Mouse (Mus musculus) CH12.LX (cell line): Measurements from ENCODE around the gene Tmem106a. TPM values are rescaled to one million over a fixed set of nuclear protein-coding genes. Genes with fewer than 3 reads are reported as not detected.

Experiments
- DNase-seq: peaks from one replicate; pipeline ENCODE4 v3.0.0-alpha.2; 2013; ENCODE audit errors: extremely low read depth
- H3K27ac ChIP-seq: 2 replicates; pipeline ENCODE4 v1.5.1; 2012; ENCODE audit warnings: low read depth, mild to moderate bottlenecking, control low read depth, moderate library complexity; ENCODE audit not compliant: insufficient read depth
- H3K27me3 ChIP-seq: replicated peaks from 2 replicates; pipeline ENCODE3; 2012; ENCODE audit warnings: inconsistent platforms
- H3K36me3 ChIP-seq, 2 experiments: replicated peaks in 1 of 2; 2 replicates each; pipeline versions ENCODE3 to v1.6.1; 2012; ENCODE audit warnings: inconsistent platforms in 1 of 2, low read length in 1 of 2, mild to moderate bottlenecking in 1 of 2, mixed read lengths in 1 of 2, moderate library complexity in 1 of 2; ENCODE audit not compliant: control insufficient read depth in 1 of 2, insufficient read depth in 1 of 2
- H3K4me1 ChIP-seq, 2 experiments: 2 replicates each; pipeline ENCODE4 v1.6.1; 2012; ENCODE audit warnings: inconsistent platforms in 1 of 2, moderate library complexity in 1 of 2; ENCODE audit not compliant: insufficient read depth in 2 of 2, control insufficient read depth in 1 of 2
- H3K4me2 ChIP-seq: 2 replicates; pipeline ENCODE4 v1.6.1; 2012; ENCODE audit warnings: low read depth, mild to moderate bottlenecking, control low read depth; ENCODE audit not compliant: poor library complexity, insufficient read depth, severe bottlenecking
- H3K4me3 ChIP-seq, 3 experiments: fragments of 150-350 bp in 1 of 3; sonication (generic) in 1 of 3; replicated peaks in 1 of 3; 2 replicates each; pipeline versions ENCODE3 to v1.5.1; 2011 to 2012; ENCODE audit warnings: low read depth in 2 of 3, low read length in 2 of 3, mild to moderate bottlenecking in 2 of 3, moderate library complexity in 2 of 3, control low read depth in 1 of 3, improper control_type of control experiment in 1 of 3, inconsistent platforms in 1 of 3, mixed read lengths in 1 of 3; ENCODE audit not compliant: poor library complexity in 1 of 3
- H3K79me2 ChIP-seq: replicated peaks from 2 replicates; pipeline ENCODE4 v1.6.1; 2012; ENCODE audit warnings: mild to moderate bottlenecking, moderate library complexity; ENCODE audit not compliant: control insufficient read depth, poor library complexity, insufficient read depth, severe bottlenecking; ENCODE audit errors: extremely low read depth
- H3K9ac ChIP-seq: 2 replicates; pipeline ENCODE4 v1.6.1; 2012; ENCODE audit warnings: low read depth, mild to moderate bottlenecking, control low read depth, moderate library complexity; ENCODE audit not compliant: insufficient read depth
- H3K9me3 ChIP-seq: replicated peaks from 2 replicates; pipeline ENCODE3; 2012; ENCODE audit warnings: low read length, inconsistent platforms, mixed read lengths
- BHLHE40 ChIP-seq: IDR thresholded peaks from 2 replicates; pipeline ENCODE4 v1.6.1; 2011; ENCODE audit warnings: mild to moderate bottlenecking, low read depth, low read length, improper control_type of control experiment
- CHD2 ChIP-seq: IDR thresholded peaks from 2 replicates; pipeline ENCODE4 v1.6.1; 2011; ENCODE audit warnings: low read length, improper control_type of control experiment
- CTCF ChIP-seq, 2 experiments: IDR thresholded peaks in 1 of 2; conservative IDR thresholded peaks in 1 of 2; 2 replicates each; pipeline ENCODE4 v1.5.1; 2011 to 2012; ENCODE audit warnings: low read depth in 2 of 2, low read length in 2 of 2, improper control_type of control experiment in 1 of 2, inconsistent platforms in 1 of 2, mild to moderate bottlenecking in 1 of 2, moderate library complexity in 1 of 2
- ELF1 ChIP-seq: IDR thresholded peaks from 2 replicates; pipeline ENCODE4 v1.6.1; 2014; ENCODE audit warnings: low read depth, mild to moderate bottlenecking, inconsistent platforms, low read length, improper control_type of control experiment
- EP300 ChIP-seq: IDR thresholded peaks from 2 replicates; pipeline ENCODE4 v1.6.1; 2011; ENCODE audit warnings: low read length, improper control_type of control experiment
- GABPA ChIP-seq: IDR thresholded peaks from 2 replicates; pipeline ENCODE4 v1.6.1; 2012; ENCODE audit warnings: low read depth, low read length, improper control_type of control experiment, inconsistent platforms; ENCODE audit not compliant: insufficient replicate concordance
- HCFC1 ChIP-seq: IDR thresholded peaks from 2 replicates; pipeline ENCODE4 v1.6.1; 2012; ENCODE audit warnings: low read depth, mild to moderate bottlenecking, inconsistent platforms, low read length, improper control_type of control experiment
- KAT2A ChIP-seq: IDR thresholded peaks from 2 replicates; pipeline ENCODE4 v1.6.1; 2012; ENCODE audit warnings: low read length, improper control_type of control experiment, inconsistent platforms; ENCODE audit not compliant: insufficient replicate concordance
- MAFK ChIP-seq: IDR thresholded peaks from 2 replicates; pipeline ENCODE4 v1.6.1; 2011; ENCODE audit warnings: low read length, improper control_type of control experiment; ENCODE audit not compliant: insufficient replicate concordance
- MAX ChIP-seq: IDR thresholded peaks from 2 replicates; pipeline ENCODE4 v1.6.1; 2011; ENCODE audit warnings: low read length, improper control_type of control experiment
- MAZ ChIP-seq: IDR thresholded peaks from 2 replicates; pipeline ENCODE4 v1.6.1; 2012; ENCODE audit warnings: low read depth, mild to moderate bottlenecking, inconsistent platforms, low read length, improper control_type of control experiment, moderate library complexity
- MXI1 ChIP-seq: IDR thresholded peaks from 2 replicates; pipeline ENCODE4 v1.6.1; 2011; ENCODE audit warnings: mild to moderate bottlenecking, low read depth, low read length, improper control_type of control experiment
- MYC ChIP-seq: IDR thresholded peaks from 2 replicates; pipeline ENCODE4 v1.6.1; 2011; ENCODE audit warnings: low read depth, mild to moderate bottlenecking, improper control_type of control experiment, low read length
- NELFE ChIP-seq: IDR thresholded peaks from 2 replicates; pipeline ENCODE4 v1.6.1; 2011; ENCODE audit warnings: low read depth, low read length, improper control_type of control experiment
- NRF1 ChIP-seq: IDR thresholded peaks from 2 replicates; pipeline ENCODE4 v1.6.1; 2014; ENCODE audit warnings: low read depth, mild to moderate bottlenecking, inconsistent platforms, low read length, improper control_type of control experiment, moderate library complexity
- PAX5 ChIP-seq: IDR thresholded peaks from 2 replicates; pipeline ENCODE4 v1.6.1; 2012; ENCODE audit warnings: low read length, inconsistent platforms, mixed read lengths
- POLR2A ChIP-seq: IDR thresholded peaks from 2 replicates; pipeline ENCODE4 v1.6.1; 2011; ENCODE audit warnings: low read depth, mild to moderate bottlenecking, improper control_type of control experiment, low read length
- POLR2AphosphoS2 ChIP-seq: IDR thresholded peaks from 2 replicates; pipeline ENCODE4 v1.6.1; 2011; ENCODE audit warnings: low read depth, low read length, improper control_type of control experiment
- RAD21 ChIP-seq: IDR thresholded peaks from 2 replicates; pipeline ENCODE4 v1.6.1; 2011; ENCODE audit warnings: low read depth, mild to moderate bottlenecking, low read length, improper control_type of control experiment, moderate library complexity
- SIN3A ChIP-seq: IDR thresholded peaks from 2 replicates; pipeline ENCODE4 v1.6.1; 2012; ENCODE audit warnings: low read length, improper control_type of control experiment, inconsistent platforms
- TBP ChIP-seq: conservative IDR thresholded peaks from 2 replicates; pipeline ENCODE4 v1.6.1; 2011; ENCODE audit warnings: low read depth, low read length, improper control_type of control experiment
- TCF12 ChIP-seq: IDR thresholded peaks from 2 replicates; pipeline ENCODE4 v1.6.1; 2014; ENCODE audit warnings: low read depth, mild to moderate bottlenecking, inconsistent platforms, low read length, improper control_type of control experiment
- UBTF ChIP-seq: IDR thresholded peaks from 2 replicates; pipeline ENCODE4 v1.6.1; 2012; ENCODE audit warnings: low read depth, mild to moderate bottlenecking, inconsistent platforms, low read length, improper control_type of control experiment, moderate library complexity
- USF1 ChIP-seq: IDR thresholded peaks from 2 replicates; pipeline ENCODE4 v1.6.1; 2014; ENCODE audit warnings: low read depth, mild to moderate bottlenecking, inconsistent platforms, low read length, improper control_type of control experiment
- USF2 ChIP-seq: conservative IDR thresholded peaks from 2 replicates; pipeline ENCODE4 v1.6.1; 2011; ENCODE audit warnings: low read depth, low read length, improper control_type of control experiment
- ZC3H11A ChIP-seq: IDR thresholded peaks from 2 replicates; pipeline ENCODE4 v1.6.1; 2012; ENCODE audit warnings: low read depth, mild to moderate bottlenecking, inconsistent platforms, low read length, improper control_type of control experiment
- ZKSCAN1 ChIP-seq: IDR thresholded peaks from 2 replicates; pipeline ENCODE4 v1.6.1; 2012; ENCODE audit warnings: low read depth, inconsistent platforms, low read length, improper control_type of control experiment, borderline replicate concordance
- ZMIZ1 ChIP-seq: IDR thresholded peaks from 2 replicates; pipeline ENCODE4 v1.6.1; 2012; ENCODE audit warnings: low read depth, mild to moderate bottlenecking, inconsistent platforms, low read length, improper control_type of control experiment
- dilution Hi-C: fragments of 300-500 bp; cut with MboI; formaldehyde crosslinking; loops from 2 replicates; pipeline ENCODE4 v1.14.3; 2020; ENCODE audit warnings: low sequenced_read_pairs; ENCODE audit not compliant: extremely low pct_unique_long_range_greater_than_20kb, extremely low pct_ligation_motif_present
- in situ Hi-C: fragments of 300-500 bp; cut with MboI; formaldehyde crosslinking; loops from 3 replicates; pipeline ENCODE4 v1.14.3; 2019; ENCODE audit warnings: low sequenced_read_pairs, low pct_ligation_motif_present, low pct_unique_long_range_greater_than_20kb, mixed read lengths
- polyA plus RNA-seq: library from polyadenylated mRNA; unstranded; fragments of >175 nt; gene quantifications from 2 replicates; pipeline ENCODE4 v1.2.1, GENCODE M21; 2012; ENCODE audit warnings: low read depth; ENCODE audit not compliant: insufficient read length
- total RNA-seq, 2 experiments: library from RNA; depleted of rRNA; stranded (reverse); fragments of 300-350 nt in 1 of 2; fragments of >200 nt in 1 of 2; gene quantifications; 2 replicates each; pipeline ENCODE4 v1.2.3; 2012 to 2014

Tmem106a gene
- total and polyA plus RNA-seq, 3 experiments, result 2.2 to 9.1 (median 2.8) TPM

DNA sequence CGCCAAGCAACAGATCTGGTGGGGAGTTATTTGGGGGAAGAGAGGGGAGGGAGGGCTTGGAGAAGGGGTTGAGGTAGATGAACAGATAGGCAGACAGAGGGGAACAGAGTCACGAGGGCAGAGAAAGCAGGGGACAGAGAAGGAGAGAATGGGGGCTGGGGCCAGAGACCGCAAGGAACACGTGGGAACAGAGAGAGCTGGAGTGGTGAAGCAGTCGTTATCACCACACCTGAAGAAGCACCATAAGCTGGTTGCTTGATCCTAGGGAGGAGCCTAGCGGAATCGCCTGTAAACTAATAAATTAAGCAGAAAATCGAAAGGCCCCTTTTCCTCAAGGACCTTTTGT is 44.6 kb downstream of the Tmem106a start:
- Histone ChIP-seq H3K27ac (peak overlapping the region; percentile 97), H3K79me2 (no peaks in the 10 kb centered on the region), H3K27me3 (no peaks in the 10 kb centered on the region), H3K9ac (peak overlapping the region; percentile 62), H3K36me3 (peaks cover 0 to 7% of the 10 kb centered on the region in 2 experiments), H3K4me3 (peak overlapping the region; percentile 48 to 51 (median 48)), H3K4me1 (peaks cover 0 to 22% of the 10 kb centered on the region in 2 experiments; a peak in 2 of 4 replicates), H3K9me3 (peaks cover 9% of the 10 kb centered on the region), H3K4me2 (peak overlapping the region; percentile 42)
- no peak for DNase-seq
- dilution Hi-C loops (no loop called here), in situ Hi-C loops (no loop called here)
- TF ChIP-seq ZKSCAN1, result no peak
- peak; percentile 85; the same call in 1 of the 2 replicates for TF ChIP-seq MXI1
- no peak for TF ChIP-seq EP300
- no peak for TF ChIP-seq GABPA
- TF ChIP-seq TCF12, result no peak
- TF ChIP-seq ELF1, result no peak
- no peak for TF ChIP-seq MAFK
- TF ChIP-seq POLR2AphosphoS2, result no peak
- no peak for TF ChIP-seq HCFC1
- no peak for TF ChIP-seq CTCF (conservative IDR thresholded peaks at IDR 0.05 in 1 of 2, IDR thresholded peaks at IDR 0.05 in 1 of 2; ENCODE audit: low read depth in 2 of 2, low read length in 2 of 2)
- peak; percentile 25; the same call in 1 of the 2 replicates for TF ChIP-seq USF2
- TF ChIP-seq CHD2, result no peak; the same call in 1 of the 2 replicates
- no peak; the same call in 1 of the 2 replicates for TF ChIP-seq ZMIZ1
- no peak for TF ChIP-seq POLR2A
- peak; percentile 92 for TF ChIP-seq MYC
- TF ChIP-seq NELFE, result no peak
- peak; percentile 34 for TF ChIP-seq USF1
- TF ChIP-seq RAD21, result no peak
- TF ChIP-seq SIN3A, result 0 out of 2 replicates have a peak, but pooled peaks have one; percentile 20
- TF ChIP-seq MAX, result peak; percentile 92
- no peak for TF ChIP-seq KAT2A
- no peak for TF ChIP-seq ZC3H11A
- no peak for TF ChIP-seq UBTF
- no peak for TF ChIP-seq TBP
- TF ChIP-seq PAX5, result no peak
- TF ChIP-seq BHLHE40, result no peak; the same call in 1 of the 2 replicates
- TF ChIP-seq MAZ, result no peak
- TF ChIP-seq NRF1, result no peak
